Mouse (Mus musculus) lung, postnatal 25 days (tissue): ENCODE data around the gene Atp13a3.

Experiments used
- DNase-seq: peaks from one replicate; pipeline ENCODE4 v3.0.0; 2022; ENCODE audit warnings: low spot score

Gene Atp13a3

DNA sequence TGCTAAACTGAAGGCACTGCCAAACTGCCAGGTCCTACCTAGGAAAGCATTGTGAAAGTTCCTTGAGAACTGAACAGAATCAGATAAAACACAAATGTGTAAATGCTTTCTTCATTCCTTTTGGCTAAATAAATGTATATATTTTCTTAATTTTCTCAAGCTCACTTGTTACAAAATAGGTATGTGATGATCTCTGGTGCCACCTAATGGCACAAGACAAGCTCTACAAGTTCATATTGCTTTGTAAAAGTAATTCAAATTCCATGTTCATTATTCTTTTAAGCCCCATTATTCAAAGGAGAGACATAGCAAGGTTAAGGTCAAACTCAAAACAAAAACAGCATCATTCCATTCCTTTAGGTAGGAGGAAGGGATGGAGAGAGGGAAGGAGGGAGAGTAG lies 91.5 kb downstream of the Atp13a3 start:
- no peak for DNase-seq

DNA sequence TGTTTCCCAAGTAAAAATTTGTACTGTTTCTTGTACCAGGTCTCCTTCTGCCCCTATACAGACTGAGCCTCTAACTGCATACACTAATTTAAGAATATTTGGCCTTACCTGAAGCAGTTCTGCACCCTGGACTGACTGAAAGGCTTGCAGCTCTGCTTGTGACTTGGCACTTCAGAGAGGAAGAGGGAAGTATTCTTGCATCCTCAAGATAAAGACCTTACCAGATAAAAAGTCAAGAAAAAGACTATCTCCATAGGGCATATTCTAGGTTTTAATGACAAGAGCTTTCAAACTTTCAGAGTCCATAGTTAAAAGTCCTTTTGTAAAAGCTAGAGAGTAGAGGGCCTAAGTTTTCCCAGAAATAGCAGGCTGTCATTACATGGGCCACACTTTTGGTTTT lies 95.1 kb downstream of the Atp13a3 start, which contains the start of gene Gp5:
Gene Gp5 (minus strand): TSS at position 133 of the 400 bp plus-strand sequence.
- DNase-seq, result no peak

DNA sequence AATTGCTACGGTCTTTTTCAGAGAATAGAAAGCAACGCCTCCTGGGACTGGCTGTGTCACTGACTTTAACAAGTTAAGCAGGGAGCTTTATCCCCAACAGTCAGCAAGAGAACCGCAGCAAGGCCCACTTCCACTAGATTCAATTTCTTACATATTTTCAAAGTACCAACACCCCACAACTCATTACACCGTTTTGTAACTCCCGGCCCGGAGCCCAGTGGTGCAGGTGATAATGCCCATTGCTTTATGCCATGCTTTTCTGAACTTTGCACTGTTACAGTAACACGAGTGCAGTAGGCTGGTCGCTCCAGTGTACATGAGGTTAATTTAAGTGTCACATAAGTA lies 95.6 kb downstream of the Atp13a3 start:
- DNase-seq, result no peak

DNA sequence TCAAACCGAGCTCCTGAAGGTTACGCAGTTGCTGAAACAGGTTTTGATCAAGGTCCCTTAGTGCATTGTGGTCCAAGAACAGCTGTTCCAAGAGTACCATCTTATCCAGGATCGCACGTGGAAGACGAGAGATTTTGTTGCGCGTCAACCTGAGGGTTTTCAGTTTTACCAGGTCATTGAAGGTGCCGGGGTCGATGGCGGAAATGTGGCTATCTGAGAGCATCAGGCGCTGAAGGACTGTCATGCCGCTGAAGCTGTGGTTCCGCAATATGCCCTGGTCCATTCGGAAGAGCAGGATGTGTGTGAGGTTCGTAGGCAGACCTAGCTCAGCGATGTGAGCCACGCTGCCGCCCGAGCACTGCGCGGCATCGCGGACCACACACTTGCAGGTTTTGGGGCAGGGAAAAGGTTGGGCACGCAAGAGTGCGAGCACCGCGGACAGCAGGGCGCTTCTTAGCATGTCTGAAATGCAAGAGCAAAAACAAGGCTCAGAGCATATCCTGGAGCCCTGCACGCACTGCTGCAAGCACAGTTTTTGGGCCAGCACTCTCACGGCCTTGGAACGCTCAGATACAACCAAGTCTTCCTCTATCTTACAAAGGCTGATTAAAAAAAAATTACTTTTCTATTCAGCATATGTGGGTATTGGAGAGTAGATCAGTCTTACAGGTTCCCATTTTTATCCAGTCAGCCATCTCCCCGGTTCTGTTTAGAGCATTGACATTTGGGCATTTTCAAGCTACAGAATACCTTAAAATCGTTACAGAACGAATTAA lies 96.2 kb downstream of the Atp13a3 start:
- no peak for DNase-seq

DNA sequence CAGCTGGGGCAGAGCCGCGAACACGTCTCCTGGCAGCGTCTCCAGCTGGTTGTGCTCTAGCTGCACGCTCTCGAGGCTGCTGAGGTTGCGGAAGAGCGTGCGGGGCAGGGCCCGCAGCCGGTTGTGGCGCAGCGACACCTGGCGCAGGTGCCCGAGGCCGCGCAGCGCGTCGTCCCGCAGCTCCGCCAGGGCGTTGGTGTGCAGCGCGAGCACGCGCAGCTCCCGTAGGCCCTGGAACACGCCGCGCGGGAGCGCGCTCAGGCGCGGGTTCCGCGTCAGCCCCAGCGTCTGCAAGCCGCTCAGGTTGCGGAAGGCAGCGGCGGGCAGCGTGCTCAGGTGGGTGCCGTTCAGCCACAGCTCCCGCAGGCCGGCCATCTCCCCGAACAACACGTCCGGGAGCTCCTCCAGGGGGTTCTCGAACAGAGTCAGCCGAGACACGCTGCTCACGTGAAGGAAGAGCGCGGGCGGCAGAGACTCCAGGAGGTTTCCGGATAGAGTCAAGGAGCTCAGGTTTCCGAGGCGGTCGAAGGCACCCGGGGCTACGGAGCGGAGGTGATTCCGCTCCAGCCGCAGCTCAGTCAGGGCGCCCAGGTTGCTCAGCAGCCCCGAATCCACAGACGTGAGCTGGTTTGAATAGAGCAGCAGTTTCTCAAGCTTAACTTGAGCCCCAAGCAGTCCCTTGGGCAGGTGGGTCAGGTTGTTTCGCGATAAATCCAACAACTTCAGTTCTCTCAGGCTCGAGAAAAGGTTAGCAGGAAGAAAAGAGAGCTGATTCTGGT lies 97.0 kb downstream of the Atp13a3 start:
- DNase-seq, result peak; percentile 8

DNA sequence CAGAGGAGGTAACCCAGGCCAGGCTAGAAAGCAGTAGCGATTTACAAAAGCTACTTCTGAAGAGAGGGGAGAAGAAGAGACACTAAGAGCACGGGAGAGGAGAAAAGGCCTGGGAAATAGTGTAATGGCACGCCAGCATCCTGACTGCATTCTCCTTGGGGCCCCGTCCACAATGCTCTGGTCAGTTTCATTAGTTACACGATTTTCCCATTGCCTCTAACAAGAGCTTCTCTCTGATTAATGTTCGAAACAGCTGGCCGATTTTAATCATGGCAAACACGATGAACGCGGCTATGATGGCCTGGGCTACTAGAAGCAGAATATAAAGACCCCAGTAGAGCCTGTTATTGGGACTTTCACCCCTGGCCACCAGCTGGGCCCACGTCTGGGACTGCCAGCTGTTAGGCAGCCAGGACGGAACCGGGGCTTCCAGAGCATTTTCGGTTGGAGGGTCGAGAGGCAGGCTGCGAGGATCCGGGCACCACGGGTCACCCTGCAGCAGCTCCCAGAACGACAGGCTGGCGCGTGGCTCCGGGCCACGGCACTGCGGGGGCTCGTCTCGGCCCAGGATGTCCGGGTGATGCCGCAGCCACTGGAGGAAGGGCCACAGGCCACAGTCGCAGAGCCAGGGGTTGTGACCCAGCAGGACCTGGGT lies 97.7 kb downstream of the Atp13a3 start:
- DNase-seq, result peak; percentile 2

DNA sequence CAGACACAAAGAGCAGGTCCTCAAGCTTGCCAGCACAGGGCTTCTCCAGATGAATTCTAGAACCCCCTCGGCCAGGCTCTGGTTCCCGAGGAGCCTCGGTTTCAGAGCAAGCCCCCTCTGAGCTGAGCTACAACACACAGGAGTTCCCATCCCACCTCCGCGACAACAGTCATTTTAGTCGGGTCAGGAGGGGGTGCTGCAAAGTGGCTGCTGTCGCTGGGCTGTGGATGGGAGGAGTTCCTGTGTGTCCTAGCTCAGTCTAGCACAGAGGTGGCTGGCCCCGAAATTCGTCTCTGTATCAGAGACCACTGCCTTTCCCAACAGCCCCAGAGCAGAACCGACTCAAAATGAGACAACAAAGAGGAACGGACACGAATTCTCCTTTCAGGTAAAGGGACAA lies 98.5 kb downstream of the Atp13a3 start:
- DNase-seq, result no peak

DNA sequence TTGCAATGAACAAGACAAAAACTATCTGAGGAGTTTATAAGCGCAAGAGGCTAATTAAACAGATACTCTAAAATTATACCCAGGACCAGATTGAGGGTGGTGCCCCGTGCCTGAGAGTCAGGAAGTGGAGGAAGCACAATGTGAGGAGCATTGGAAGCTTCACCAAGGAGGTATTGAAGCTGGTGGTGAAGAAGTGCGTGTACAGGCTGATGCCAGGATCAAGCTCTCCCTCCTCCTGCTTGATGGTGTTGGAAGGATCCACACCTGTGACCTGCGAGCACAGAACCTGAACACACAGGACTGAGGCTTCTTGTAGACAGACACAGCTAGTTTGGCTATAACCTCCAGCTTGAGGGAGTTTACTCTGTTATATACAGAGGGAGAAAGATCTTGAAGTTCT lies 99.7 kb downstream of the Atp13a3 start:
- no peak for DNase-seq

DNA sequence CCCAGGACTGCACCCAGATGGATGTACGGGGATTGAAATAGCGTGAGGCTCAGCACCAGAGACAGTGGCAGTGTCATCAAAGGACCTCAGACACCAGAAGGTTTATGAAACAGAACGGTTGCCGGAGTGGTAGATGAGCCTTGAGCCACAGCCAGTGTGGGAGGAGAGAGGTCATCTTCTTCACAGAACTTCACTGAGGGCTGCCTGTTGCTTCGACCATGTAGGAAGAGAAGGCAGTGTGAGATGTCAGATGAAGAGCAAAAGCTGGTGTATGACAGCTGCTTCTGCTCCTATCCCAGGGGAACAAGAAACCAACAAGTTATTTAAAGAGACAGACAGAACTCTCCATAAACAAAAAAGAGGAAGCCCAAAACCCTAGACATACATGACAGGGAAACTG lies 101.5 kb downstream of the Atp13a3 start:
- peak; percentile 42 for DNase-seq

DNA sequence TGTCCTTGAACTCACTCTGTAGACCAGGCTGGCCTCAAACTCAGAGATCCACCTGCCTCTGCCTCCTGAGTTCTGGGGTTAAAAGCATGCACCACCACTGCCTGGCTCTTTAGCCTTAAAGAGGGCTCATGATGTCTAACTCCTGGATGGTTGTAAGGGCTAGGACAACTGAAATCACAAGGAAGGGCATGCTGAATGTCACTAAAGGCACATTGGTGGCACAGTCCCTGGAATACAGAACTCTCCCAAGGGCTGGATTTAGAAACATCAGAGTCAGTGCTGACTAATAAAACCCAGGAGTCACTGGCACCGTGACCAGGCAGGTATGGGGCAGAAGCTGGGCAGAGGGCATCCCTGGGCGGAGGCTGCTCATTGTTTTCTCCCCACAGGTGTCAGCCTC lies 102.4 kb downstream of the Atp13a3 start:
- no peak for DNase-seq

DNA sequence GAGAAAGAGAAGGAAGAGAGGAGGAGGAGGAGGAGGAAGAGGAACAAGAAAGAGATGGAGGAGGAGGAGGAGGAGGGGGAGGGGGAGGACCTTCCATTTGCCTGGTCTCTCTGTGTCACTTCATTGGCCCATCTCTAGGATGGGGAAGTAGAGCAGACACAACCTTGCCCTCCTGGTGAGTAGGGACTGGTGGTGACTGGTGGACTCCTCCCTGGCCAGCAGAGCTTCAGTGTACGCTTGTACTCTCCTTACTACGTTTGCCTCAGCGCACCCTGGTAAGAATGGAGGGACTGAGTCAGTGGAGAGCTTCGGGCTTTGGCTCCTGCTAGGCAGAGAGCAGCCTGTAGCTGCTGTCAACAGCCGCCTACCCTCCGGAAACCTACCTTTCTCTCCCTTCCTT lies 103.1 kb downstream of the Atp13a3 start:
- no peak for DNase-seq

DNA sequence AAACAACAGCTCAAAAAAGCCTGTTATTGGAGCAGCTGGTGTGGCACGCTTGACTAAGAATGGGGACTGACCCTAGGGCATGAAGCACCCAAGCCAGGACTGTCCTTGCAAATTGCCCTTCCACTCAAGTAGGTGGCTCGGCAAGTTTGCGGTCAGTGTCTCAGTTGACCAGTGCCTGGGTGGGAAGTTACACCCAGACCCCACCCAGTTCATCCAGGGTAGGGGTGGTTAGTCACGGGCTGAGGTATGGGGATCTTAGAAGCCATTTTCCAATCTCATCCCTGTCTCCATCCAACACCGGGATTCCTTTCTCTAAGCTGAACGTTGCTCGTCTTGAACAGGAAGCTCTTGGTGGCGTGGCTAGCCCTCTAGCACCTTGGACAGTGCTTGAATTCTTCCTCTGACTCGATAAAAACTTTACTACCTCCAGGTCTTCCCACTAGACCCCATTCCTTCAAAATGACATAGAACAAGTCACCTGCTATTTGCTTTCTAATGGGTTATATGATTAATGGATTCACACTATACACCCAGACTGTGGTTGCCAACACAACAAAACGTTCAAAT lies 106.0 kb downstream of the Atp13a3 start:
- no peak for DNase-seq

DNA sequence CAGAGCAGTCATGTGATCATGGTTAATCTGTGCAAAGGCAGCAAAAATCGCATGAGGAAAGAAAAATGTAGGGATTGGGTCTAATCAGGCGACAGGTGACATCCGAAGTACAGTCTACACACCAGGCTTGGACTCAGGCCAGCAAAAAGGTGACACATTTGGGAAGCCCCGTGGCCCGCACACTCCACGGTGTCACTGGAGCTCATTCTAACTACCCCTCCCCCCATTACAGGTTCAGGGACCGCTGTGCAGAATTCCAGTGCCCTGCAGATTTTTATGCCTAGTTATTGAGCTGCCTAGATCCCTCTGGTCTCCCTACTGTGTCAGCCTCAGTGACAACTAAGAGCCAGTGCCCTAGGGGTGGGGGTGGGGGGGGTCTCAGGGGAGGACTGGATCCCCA lies 108.3 kb downstream of the Atp13a3 start:
- no peak for DNase-seq

DNA sequence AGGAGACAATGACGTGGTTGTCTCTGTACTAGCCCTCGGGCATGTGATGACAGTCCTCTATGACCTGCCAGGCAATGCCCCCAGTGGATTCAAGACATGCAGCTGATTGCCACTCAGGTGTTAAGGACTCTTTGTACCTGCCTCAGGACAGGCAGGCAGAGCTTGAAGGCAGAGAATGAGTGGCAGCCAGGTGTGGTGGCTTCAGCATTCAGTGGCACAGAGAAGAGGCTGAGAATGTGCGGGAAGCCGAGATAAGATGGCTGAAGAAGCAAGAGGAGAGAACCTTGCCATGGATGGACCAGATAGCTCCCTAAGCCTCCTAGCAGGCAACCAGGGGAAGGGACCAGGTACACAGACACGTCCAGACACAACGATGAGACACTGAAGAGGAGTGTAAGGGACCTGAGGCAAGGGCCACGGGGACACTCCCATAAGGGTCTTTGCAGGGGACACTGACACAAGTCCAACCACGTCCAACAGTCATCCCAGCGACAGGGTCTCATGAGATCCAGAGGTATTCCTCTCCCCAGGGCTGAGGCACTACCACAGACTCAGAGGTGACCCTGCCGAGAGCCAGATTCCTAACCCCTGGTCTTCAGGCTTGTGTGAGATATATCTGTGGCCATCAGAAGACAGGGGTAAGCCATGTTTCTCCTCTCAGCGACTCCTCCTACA lies 109.0 kb downstream of the Atp13a3 start:
- no peak for DNase-seq

DNA sequence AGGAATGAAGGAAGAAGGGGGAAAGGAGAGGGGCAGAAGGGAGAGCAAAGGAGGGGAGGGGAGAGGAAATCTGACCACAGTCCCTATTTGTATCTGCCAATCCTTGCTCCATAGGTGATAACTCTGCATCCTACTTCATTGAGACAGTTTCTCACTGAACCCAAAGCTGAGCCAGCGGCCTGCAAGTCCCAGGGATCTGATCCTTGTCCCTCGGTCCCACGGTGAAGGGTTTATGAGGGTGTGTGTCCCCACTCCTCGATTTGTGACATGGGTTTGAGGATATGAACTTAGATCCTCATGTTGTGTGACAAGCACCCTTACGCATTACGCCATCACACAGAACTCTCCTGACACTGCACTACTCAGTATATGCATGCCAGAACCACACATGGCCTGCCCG lies 110.7 kb downstream of the Atp13a3 start:
- DNase-seq, result no peak

DNA sequence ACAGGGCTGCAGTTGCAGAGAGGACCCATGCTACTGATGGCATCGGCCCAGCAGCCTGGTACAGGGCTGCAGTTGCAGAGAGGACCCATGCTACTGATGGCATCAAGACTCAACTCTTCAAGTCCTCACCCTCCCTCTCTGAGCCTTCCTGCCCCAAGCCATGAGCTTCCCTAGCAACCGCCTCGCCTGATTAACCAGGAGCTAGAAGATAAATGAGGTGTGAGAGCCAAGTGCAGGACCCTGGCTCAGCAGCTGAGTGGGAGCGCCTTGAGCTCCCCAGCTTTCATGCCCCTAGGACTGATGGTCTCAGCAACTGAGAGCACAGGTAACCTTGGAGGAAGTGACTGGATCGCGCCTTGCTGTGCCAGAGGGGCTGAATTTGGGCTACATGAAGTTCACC lies 115.3 kb downstream of the Atp13a3 start:
- DNase-seq, result no peak

DNA sequence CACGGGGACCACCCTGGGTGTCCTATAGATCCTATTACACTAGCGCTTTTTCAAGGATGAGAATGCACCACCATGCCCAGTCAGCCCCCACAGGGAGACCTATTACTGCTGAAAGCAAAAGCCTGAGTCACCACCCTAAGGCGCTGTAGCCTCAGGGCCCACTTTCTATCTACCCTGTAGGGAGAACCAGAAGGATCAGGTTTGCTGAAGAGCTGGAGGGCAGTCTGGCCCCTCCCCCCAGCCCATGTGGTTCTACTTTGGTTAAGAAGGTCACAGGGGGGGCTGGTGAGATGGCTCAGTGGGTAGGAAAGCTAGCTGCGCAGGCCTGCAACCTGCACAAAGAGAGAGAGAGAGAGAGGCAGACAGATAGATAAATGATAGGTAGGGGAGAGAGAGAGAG lies 120.1 kb downstream of the Atp13a3 start:
- DNase-seq, result no peak

DNA sequence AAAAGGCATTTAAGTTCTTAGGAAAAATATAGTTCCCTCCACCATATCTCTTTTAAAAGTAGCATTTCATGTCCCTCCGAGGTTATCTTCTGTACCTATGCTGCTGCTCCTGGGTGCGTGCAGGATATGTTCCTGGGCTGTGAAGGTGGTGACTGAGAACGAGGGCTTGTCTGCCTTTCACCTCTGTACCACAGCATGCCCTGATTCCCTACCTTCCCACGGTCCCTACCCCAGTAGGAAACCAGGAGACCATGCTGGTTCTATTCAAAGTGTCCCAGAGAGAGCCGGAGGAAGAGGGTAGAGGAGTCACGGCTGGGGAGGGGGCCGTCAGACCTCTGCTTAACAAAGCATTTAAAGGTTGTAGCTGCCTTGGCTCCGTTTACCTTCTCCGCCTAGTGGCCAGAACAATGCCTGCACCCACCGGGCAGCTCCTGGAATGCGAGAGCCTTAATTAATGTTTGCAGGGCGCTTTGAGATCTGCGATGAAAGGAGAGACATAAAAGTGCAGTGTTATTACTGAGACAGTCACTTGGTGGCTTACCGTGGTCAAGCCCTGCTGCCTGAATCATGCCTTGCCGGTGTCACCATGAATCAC lies 121.9 kb downstream of the Atp13a3 start:
- DNase-seq, result no peak

DNA sequence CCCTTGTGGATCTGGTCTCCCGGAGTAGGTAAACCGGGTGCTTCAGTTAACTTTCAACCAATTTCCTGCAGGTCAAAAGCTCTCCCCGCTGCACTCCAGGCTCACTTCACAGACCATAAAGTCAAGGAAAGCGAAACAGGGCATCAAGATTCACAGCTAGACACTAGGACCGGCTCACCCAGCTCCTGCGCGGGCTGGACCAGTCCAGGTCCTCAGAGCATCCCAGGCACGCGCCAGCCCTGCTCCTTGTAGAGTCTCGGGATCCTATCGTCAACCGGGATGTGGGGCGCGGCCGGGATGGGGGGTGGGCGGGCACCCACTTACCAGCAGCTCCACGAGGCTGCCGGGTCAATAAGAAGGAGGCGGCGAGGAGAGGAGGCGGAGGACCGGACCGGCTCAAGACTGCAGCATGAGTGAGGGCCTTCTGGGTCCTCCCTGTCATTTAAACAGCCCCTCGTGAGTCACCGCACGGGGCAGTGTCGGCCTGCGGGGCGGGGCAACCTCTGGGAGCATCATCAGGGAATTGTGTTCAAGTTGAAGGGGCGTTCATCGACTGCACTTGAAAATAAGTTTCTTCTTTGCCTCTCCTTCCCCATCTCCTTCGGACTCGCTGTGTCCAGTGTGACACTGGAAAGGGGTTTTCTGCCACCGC lies 122.8 kb downstream of the Atp13a3 start, which contains the start of gene Lrrc15:
Gene Lrrc15 (minus strand): TSS at position 413 of the 652 bp plus-strand sequence.
- no peak for DNase-seq

DNA sequence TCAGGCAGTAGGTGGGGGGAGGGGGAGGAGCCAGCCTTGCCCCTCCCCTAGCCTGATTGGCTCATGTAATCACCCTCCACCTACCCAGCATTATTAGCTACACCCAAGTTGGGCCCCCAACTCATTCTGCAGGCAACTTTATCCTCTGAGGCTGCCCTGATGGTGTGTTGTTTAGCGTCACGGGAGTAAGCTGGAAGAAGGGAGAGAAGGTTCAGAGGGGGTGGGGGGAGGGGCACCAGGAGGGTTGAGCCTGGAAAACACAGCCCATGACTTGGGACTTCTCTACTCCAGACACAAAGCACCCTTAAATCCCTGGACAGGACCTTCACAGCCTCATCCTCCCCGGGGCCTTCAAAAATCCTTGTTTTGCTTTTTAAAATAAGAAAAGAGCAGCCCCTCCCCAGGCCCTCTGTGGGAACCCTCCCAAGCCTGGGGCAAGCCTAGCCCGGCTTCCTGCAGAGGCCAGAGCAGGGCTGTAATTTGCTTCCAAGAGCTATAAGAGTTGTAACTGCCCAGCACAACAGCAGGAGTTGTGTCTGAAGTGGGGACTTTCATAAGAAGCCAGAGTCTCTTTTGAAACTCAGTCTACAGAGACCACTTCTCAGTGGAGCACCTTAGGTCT lies 125.0 kb downstream of the Atp13a3 start:
- no peak for DNase-seq

DNA sequence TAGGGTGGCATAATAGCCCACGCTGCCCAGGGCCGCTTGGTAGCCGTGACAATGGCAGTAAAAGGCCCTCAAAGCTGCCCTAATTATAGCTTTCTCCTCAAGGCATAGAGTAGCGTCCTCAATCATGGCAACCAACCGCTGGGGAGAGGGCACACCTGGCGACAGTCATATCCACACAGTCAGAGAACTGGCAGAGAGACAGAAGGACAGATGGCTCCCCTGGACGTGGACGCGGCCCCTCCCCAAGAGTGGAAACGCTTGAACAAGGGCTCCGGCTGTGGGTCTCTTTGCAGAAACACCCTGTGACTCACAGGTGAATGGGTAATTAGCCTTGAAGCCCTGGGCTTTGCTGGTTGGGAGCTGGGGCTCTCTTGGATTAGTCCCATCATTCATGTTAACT lies 127.4 kb downstream of the Atp13a3 start:
- no peak for DNase-seq
